Mouse (Mus musculus): ENCODE data around the gene Scaf1.

GRCm38 (mm10) chr7:45047491-45047890, 31.3 kb upstream of the Scaf1 start:
- TF ChIP-seq CTCF (IDR thresholded peaks at IDR 0.05; ENCODE audit: extremely low read depth, insufficient read length, insufficient replicate concordance, low read depth, low read length), result no peak
- no peak for TF ChIP-seq POLR2A (IDR thresholded peaks at IDR 0.05; ENCODE audit: low read depth, low read length)
